Mouse (Mus musculus) layer of hippocampus, adult 8-10 months (tissue): Measurements from ENCODE around the gene Lyl1. TPM values are rescaled to one million over a fixed set of nuclear protein-coding genes. Genes with fewer than 3 reads are reported as not detected.
"Not testable (repeated sequence)": the region's sequence is repeated elsewhere in the genome, so short reads cannot be mapped to it uniquely, and the experiment has no call there.

Experiments used
- DNase-seq, 2 experiments: peaks; one replicate each; pipeline ENCODE4 v3.0.0; 2022; ENCODE audit warnings: low spot score in 2 of 2
- total RNA-seq, 4 experiments: library from RNA; stranded (reverse); gene quantifications; 2 replicates each; pipeline ENCODE4 v1.2.4; 2022

Gene Lyl1
- total RNA-seq, 4 experiments from 2014 or later: 2.6 to 7.2 (median 4.8) TPM

DNA sequence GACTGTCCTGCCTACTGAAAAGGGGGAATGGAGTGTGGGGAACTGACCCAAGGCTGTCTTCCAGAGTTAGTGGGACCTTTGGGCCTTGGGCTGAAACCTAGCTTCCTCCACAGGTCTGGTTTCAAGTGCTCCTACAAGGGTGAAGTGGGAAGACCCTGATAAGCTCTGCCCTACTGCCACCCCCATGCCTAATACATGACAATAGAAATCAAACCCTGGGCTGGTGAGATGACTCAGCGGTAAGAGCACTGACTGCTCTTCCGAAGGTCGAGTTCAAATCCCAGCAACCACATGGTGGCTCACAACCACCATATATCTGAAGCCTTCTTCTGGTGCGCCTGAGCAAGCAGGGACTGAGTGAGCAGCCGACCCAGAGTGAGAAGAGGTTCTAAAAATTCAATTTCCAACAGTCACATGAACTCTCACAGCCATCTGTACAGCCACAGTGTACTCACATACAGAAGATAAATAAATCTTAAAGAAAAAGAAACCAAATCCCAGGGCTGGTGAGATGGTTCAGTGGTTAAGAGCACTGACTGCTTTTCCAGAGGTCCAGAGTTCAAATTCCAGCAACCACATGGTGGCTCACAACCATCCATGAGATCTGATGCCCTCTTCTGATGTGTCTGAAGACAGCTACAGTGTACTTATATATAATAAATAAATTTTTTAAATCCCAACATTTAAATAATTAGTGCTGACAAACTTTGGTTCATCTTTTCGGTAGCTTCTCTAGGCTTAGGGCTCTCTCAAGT, 32.3 kb upstream of the Lyl1 start:
- DNase-seq: no peak

DNA sequence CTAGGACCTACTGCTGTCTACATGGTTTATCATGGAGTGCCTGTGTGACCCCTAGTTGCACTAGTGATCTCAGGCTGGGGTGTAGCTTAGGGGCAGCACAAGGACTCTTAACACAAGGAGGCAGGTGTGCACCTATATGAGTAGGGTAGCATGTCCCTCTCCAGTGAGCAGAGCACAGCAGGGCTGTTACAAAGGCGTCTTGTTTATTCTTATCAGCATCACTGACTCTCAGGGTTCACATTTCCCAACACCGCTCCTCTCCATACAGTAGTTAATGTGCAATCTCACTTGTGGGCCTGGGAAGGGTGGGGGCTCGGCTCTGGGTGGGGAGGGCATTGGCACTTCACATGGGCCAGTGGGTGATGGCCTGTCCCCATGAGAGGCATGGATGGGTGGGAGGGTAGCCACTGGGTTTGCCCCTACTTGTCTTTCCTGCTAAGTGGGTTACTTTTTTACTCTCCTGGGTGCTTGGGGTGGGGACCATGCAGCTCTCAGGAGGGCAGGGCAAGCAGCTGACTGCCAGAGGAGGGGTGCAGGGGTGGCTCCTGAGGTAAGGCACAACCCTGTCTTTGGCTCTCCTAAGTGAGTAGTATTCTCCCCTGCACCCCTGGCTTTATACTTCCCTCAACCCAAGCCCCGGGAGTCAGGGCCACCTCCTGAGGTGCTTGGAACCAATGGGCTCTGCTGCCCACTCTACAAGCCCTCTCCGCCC, 30.8 kb upstream of the Lyl1 start:
- DNase-seq: not testable (repeated sequence)

DNA sequence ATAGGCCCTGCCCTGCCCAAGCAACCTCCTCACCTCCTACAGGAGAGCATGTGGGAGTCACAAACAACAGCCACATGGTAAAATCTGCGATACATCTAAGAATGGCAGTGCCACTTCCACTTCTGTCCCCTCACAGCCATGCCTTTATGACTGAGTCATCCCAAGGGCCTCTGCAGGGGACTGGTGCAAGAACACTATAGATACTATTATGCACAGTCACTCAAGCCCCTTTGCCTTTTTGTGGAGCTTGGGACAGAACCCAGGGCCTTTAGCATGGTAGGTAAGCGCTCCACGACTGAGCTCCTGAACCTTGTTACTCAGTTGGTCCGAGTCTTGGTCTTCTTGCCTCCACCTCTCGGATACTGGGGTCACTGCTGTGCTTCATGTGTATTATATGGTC, 24.0 kb upstream of the Lyl1 start:
- no peak for DNase-seq

DNA sequence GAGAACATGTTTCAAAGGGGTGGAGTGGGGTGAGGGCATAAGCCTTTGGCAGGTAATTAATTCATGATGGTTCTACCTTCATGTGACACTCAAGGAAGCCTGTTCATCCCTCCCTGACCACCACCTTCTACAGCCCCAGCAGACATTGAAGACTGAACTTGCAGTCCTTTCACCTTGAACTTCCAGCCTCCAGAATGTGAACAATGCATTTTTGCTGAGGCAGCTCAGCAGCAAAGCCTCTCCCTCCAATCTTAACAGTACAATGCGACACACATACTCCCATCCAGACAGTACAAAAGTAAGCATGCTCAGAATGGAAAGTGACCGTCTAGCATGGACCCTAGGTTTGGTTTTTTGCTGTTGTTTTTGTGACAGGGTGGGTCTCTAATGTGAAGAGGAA, 19.8 kb upstream of the Lyl1 start:
- DNase-seq: no peak

DNA sequence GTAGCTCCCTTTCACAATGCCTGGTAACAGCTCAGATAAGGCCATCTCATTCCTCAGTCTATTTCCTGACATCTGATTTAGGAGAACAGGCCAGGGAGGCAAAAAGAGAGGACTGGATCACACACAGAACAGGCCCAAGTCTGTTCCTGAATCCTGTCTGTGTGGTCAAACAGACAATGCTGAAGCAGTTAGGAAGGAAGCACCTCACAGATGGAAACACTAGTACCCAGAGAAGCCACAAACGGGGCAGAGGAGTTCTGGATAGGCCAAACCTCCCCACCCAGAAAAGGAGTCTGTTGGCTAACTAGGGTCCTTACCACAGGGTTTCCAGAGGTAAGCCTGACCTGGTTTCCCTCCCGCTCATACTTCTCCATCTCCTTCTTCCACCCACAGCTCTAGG, 19.0 kb upstream of the Lyl1 start:
- DNase-seq: no peak

DNA sequence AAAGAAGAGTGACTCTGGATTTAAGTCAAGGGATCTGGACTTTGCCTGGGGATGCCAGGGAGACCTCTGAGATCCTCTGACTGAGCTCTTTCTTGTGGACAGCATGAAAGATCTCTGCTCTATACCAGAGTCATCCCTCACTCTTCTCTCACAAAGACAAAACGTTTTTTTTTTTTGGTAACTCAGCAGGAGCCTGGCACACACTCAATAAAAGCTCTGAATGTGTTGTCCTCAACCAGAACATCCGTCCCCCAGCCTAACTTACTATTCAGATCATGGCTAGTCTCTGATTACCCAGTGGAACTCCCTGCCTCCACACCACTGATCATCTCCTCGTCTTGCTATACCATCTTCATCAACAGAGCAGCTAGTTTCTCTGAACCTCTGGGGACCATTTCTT, 16.7 kb upstream of the Lyl1 start:
- no peak for DNase-seq

DNA sequence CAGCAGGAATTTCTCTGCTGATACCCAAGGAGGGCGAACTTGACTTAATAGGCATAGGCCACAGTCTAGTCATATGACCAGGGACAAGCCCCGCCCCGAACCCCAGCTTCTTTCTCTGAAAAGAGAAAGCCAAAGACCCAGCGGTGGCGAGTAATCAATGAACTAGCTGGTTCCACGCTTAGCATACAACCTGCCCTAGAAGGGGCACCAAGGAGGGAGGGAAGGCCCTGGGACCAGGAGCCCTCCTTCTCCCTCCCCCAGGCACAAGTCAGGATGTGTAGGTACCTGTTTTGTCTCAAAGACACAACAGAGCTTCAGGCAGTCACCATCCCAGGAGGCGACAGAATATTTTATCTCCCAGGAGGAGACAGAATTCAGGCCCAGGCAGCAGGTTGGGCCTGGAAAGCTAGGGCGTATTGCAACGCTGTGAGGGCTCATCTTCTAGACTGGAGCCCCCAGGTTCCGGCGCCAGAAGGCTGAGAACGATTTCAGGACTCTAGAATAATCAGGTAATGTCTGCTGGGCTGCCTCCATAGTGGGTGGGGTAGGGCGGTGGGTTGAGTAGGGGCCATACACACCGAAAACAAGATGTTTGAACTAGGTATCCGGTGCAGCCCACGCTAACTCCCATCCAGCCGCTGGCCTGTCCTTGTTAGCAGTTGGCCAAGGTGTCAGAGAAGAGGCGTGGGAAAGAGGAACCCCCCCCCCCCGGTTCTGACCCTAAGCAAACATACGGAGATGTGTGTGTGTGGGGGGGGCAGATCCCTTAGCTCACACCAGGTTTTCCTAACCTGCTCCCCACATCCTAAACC, 14.9 kb upstream of the Lyl1 start, which contains the start of gene Trmt1:
Trmt1 (plus strand) TSS at position 117 of the 812 bp plus-strand sequence.
- no peak for DNase-seq

DNA sequence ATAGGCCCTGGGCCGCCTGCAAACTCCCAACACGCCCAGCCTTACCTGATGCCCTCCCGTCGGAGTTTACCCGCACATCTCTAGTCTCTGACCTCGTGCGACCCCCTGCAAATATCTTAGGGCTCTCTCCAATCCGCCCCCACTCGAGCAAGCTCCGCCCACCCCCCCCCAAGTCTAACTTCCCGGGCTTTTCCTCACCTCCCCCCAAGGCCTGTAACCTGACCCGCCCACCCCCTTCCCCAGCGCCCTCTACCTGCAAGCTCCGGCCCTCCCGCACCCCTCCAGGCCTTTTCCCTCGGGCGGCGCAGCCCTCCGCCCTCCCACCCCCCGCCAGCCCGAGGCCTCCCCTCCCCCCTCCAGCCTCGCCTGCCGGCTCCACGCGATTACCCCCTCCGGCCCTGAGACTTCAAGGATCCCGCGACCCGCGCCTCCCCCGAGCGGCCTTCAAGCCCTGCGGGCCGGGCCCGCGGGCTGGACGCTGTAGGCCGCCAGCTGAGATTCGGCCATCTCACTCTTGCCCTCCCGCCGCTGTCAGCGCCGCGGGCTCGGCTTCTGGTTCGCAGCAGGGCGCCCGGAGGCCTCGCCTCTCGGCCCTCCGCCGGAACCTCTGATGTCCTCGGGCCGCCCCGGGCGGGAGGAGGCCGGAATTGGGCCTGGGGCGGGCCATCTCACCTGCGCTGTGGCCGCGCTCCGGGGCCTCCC, 14.1 kb upstream of the Lyl1 start:
- DNase-seq: no peak

DNA sequence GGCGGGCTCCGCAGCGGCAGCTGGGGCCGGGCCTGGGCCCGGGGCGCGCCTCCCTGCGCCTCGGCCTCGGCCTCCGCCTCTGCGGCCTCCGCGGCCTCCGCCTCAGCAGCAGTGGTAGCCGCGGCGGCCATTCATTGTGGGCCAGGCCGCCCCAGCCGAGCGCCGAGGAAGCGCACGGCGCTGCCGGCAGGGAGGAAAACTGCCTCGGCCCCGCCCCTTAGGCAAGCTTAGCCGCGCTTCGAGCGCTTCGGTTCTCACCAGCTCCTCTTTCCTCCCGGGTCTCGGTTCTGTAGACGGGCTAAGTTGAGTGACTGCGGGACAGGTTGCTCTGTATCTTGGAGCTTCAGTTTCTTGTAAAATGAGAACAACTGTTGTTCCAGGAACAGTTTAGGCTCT, 13.6 kb upstream of the Lyl1 start, which contains the start of gene Nacc1:
Nacc1 (minus strand) TSS at position 158 of the 396 bp plus-strand sequence.
- peak in 1 of 2 experiments; percentile 78 for DNase-seq

DNA sequence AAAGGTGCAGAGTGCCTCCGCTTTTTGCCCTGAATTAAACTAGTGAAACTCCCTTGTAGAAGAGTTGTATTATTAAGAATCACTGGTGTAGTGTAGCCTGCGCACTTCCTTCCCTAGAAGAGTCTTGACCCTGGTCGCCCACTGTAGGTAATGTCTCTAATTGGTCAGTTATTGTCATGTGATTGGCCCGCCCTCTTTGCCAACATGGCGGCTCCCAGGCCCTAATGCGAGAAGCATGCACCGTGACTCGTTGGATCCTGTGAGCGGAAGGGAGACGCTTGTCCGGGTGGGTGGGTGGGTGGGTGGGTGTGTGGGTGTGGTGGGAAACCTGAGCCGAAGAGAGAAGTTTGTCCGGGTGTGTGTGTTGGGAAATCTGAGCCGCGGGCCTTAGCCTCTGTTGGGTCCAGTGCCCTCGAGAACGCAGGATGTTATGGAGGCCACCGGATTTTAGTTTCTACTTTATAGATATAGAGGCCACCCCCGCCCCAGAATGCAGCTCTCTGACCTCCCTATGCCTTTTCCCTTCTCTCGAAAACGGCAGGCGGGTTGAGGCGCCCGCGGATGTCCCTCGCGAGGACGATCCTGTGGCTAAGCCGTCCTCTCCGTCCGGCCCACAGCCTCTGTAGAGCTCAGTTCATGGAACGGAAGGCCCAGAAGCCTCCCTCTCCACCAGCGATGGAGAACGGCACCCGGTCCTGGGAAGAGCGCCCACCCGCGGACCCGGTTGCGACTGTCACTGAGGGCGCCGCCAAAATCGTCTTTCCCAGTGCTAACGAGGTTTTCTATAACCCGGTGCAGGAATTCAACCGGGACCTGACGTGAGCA, 12.0 kb upstream of the Lyl1 start:
- peak; percentile 87 to 92 for DNase-seq

DNA sequence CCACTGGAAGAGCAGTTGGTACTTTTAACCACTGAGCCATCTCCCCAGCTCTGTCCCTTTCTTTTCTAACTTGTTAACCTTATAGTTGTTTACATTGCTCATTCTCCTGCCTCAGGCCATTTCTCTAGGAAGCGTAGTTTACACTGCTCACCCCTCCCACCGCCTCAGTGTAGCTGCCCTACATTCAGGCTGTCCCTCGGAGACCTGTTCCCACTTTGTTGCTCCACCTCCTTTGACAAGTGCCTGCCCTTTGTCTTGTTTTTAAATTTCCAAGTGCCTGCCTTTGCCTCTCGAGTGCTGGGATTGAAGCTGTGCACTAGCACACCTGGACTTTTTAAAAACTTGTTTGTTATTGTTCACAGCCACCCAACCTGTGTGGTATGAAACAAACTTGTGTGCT, 7.9 kb upstream of the Lyl1 start:
- no peak for DNase-seq

DNA sequence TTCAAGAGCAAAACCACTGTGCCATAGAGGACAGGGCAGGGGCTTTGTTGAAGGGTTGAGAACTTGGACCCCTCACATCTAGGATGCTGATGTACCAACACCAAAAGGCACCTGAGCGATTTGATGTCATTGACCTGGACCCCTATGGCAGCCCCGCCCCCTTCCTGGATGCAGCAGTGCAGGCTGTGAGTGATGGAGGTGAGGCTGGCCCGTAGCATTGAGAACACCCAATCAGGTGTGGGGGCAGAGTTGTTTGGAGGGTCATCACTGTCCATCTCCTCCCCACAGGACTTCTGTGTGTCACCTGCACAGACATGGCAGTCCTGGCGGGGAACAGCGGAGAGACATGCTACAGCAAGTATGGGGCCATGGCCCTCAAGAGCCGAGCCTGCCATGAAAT, 6.1 kb upstream of the Lyl1 start:
- DNase-seq: no peak

DNA sequence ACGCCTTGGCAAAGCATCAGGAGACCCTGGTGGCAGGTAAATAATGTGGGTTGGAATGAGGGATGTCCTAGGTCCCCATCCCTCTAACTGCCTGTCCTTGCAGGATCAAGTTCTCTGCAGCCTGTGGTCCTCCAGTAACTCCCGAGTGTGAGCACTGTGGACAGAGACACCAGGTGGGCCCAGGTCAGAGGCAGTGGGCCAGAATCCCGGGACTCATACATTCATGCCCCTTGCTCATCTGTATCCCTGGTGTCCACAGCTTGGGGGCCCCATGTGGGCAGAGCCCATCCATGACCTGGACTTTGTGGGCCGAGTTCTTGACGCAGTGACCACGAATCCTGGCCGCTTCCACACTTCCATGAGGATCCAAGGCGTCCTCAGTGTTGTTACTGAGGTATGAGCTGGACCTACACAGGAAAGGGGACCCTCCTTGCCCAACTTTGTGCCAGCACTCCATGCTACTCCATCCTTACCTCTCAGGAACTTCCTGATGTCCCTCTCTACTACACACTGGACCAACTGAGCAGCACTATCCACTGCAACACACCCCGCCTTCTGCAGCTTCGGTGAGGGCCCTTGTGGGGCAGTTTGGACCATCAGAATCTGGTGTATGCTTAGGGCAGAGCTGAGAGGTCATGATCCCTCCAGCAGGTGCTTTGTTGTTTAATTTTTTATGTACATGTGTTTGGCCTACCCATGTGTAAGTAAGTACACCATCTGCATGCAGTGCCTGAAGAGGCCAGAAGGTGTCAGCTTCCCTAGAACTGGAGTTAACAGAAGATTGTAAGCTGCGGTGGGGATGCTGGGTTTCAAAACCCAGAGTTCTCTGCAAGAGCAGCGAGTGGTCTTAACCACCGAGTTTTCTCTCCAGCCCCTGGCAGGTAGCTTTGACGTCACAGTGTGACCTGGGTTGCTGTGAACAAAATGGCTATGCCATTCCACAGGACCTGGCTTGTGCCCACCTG, 3.8 kb upstream of the Lyl1 start:
- DNase-seq: no peak

DNA sequence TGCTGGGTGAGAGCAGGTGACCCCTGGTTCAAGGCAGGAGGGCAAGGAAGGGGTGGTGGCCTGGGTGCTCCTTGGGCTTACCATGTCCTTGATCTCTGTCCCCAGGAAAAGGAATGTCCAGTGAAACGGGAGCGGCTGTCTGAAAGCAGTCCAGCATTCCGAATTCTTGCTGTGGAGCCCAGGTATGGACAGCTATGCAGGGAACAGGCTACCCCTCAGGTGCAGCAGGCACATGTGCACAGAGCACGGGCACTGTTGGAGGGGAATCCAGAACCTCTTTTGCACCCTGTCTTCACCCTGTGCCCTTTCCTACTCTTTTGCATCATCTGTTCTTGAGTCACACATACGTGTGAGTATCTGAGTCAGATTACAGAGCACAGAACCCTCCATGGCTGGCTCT, 3.0 kb upstream of the Lyl1 start:
- no peak for DNase-seq

DNA sequence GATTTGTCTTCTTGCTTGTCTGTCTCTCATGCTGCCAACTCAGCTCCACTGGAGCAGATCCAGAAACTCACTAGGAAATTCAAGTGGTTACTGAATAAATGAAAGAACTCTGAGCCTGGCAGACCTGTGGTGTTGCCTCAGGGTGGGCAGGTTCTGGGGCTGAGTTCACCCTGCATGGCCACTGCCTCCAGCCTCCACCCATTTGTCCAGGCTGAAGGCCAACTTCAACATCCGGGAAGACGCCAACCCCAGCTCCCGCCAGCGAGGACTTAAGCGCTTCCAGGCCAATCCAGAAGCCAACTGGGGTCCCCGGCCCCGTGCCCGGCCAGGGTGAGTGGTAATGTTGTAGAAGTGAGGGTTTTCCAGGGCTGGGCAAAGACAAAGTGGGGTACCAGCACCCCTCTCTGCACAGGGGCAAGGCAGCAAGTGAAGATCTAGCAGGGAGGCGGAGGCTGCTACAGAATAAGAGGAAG, 2.3 kb upstream of the Lyl1 start:
- no peak for DNase-seq

DNA sequence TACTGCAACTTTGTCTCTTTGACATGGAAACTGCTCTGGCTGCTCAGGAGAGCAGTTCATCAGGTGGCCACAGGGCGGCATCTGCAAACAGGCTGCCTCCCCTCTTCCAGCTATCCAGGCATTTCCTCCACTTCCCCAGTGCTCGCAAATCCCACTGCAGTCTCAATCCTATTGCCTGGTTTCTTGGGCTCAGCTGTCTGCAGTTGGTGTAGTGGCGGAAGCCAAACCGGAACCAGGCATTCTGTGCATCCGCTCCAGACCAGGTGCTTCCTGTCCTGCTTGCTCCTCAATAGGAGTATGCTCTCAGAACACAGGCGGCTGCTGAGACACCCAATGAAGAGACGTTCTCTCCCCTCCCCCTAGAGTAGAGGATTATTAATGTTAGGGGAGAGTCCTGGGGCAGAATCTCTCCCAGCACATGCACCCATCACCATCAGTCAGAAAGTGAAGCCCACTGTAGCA, 1.4 kb upstream of the Lyl1 start:
- peak in 1 of 2 experiments; percentile 72 for DNase-seq

DNA sequence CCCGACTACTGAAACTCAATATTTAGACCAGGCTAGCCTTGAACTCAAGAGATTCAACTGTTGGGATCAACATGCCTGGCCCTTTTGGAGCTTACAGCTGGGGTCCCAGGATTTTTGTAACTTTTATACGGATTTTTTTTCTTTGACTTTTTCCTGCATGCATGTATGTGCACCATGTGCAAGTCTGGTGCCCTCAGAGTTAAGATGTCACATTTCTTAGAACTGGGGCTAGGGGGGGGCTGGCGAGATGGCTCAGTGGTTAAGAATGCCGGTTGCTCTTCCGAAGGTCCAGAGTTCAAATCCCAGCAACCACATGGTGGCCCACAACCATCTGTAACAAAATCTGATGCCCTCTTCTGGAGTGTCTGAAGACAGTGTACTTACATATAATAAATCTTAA, 731 bp upstream of the Lyl1 start:
- DNase-seq: no peak

DNA sequence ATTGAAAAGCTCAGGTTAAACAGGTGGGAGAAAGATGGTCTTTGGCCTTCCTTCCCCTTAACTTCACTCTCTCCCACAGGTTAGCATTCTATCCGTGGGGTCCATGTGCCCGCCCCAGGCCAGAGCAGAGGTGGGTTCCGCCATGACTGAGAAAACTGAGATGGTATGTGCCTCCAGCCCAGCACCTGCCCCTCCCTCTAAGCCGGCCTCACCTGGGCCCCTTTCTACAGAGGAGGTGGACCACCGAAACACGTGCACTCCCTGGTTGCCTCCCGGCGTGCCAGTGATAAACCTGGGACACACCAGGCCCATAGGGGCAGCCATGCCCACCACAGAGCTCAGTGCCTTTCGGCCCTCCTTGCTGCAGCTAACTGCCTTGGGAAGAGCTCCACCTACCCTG, 1.3 kb downstream of the Lyl1 start:
- DNase-seq: no peak

DNA sequence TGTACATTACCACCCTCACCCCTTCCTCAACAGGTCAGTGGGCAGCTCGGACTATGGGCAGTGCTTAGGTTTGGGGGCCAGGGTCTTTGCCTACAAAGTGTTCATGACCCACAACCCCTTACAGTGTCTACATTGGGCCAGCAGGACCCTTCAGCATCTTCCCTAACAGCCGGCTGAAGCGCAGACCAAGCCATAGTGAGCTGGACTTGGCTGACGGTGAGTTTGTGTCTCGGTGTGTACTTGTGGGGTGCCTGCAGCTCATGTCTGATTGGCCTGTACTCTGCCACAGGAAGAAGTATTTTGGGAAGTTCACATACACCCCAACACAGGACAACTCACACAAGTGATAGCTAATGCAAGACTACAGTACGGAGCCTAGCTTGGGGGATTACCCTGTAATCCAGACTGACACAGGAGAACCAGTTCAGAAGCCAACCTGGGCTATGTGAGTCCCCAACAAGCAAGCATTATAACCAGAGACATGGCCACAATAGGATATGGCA, 1.8 kb downstream of the Lyl1 start:
- DNase-seq: peak in 1 of 2 experiments; percentile 9
